Mouse (Mus musculus) forebrain, embryonic 12.5 days (tissue): ENCODE measurements around the gene Negr1. TPM values are rescaled to one million over a fixed set of nuclear protein-coding genes. Genes with fewer than 3 reads are reported as not detected.
"Not testable (repeated sequence)": the region's sequence is repeated elsewhere in the genome, so short reads cannot be mapped to it uniquely, and the experiment has no call there.

ENCODE experiments used
- ATAC-seq: fragments of 200-750 bp; cut with Nextera tagmentation; 2 replicates; pipeline ENCODE4 v1.8.0; 2017; ENCODE audit warnings: moderate TSS enrichment; ENCODE audit not compliant: low FRiP score
- H3K27ac ChIP-seq: fragments of 300-500 bp; sonication (generic); 2 replicates; pipeline ENCODE4 v1.5.1; 2016; ENCODE audit warnings: mild to moderate bottlenecking
- H3K27me3 ChIP-seq: fragments of 300-500 bp; sonication (generic); 2 replicates; pipeline ENCODE4 v1.6.1; 2016; ENCODE audit warnings: mild to moderate bottlenecking
- H3K36me3 ChIP-seq: fragments of 300-500 bp; sonication (generic); replicated peaks from 2 replicates; pipeline ENCODE4 v1.6.1; 2016; ENCODE audit warnings: mild to moderate bottlenecking
- H3K4me1 ChIP-seq: fragments of 300-500 bp; sonication (generic); 2 replicates; pipeline ENCODE4 v1.6.1; 2016
- H3K4me2 ChIP-seq: fragments of 300-500 bp; sonication (generic); 2 replicates; pipeline ENCODE4 v1.6.1; 2016; ENCODE audit warnings: mild to moderate bottlenecking, moderate library complexity
- H3K4me3 ChIP-seq: fragments of 300-500 bp; sonication (generic); replicated peaks from 2 replicates; pipeline ENCODE4 v1.5.1; 2016; ENCODE audit warnings: mild to moderate bottlenecking
- H3K9ac ChIP-seq: fragments of 300-500 bp; sonication (generic); 2 replicates; pipeline ENCODE4 v1.6.1; 2016; ENCODE audit warnings: mild to moderate bottlenecking
- H3K9me3 ChIP-seq: fragments of 300-500 bp; sonication (generic); 2 replicates; pipeline ENCODE4 v1.6.1; 2016
- WGBS: fragments of 180-500 bp; shearing (Covaris S2); methylation state at CpG from one replicate; pipeline ENCODE4 v1.1.7; 2016; 5-methylcytosine and 5-hydroxymethylcytosine counted together
- polyA plus RNA-seq: library from polyadenylated mRNA; unstranded; fragments of >200 nt; fragmentation: Nextera tagmentation; extraction: Ambion mirVana; gene quantifications from 2 replicates; pipeline ENCODE4 v1.2.1, GENCODE M21; 2016

Gene Negr1
- polyA plus RNA-seq, 1 experiment from 2014 or later: 16.2 TPM

GRCm38 (mm10) chr3:156992171-156992570 lies 430.6 kb downstream of the Negr1 start:
- WGBS: 77% methylated on average over 2 of the region's 2 CpGs
- no peak overlapping the region for H3K9ac ChIP-seq
- H3K9me3 ChIP-seq: no peaks in the 10 kb centered on the region
- no peaks in the 10 kb centered on the region for H3K4me1 ChIP-seq
- ATAC-seq: no peak
- H3K27me3 ChIP-seq: no peaks in the 10 kb centered on the region
- H3K4me2 ChIP-seq: no peak overlapping the region
- no peak overlapping the region for H3K27ac ChIP-seq
- no peak overlapping the region for H3K4me3 ChIP-seq
- no peaks in the 10 kb centered on the region for H3K36me3 ChIP-seq

GRCm38 (mm10) chr3:156992811-156993210 lies 431.2 kb downstream of the Negr1 start:
- WGBS: 85% methylated on average over 1 of the region's 1 CpGs

GRCm38 (mm10) chr3:156999177-156999808 lies 437.7 kb downstream of the Negr1 start:
- Histone ChIP-seq H3K9me3 (no peaks in the 10 kb centered on the region), H3K9ac (no peak overlapping the region), H3K4me1 (no peaks in the 10 kb centered on the region), H3K36me3 (no peaks in the 10 kb centered on the region), H3K4me3 (no peak overlapping the region), H3K4me2 (no peak overlapping the region), H3K27me3 (no peaks in the 10 kb centered on the region), H3K27ac (no peak overlapping the region)
- ATAC-seq: no peak
- WGBS: 77% methylated on average over 5 of the region's 5 CpGs

More at GRCm38 (mm10) chr3:156992811-156993210, 431.2 kb downstream of the Negr1 start:
- Histone ChIP-seq H3K27ac (no peak overlapping the region), H3K36me3 (no peaks in the 10 kb centered on the region), H3K4me2 (no peak overlapping the region), H3K9ac (no peak overlapping the region), H3K27me3 (no peaks in the 10 kb centered on the region), H3K4me1 (no peaks in the 10 kb centered on the region), H3K4me3 (no peak overlapping the region), H3K9me3 (no peaks in the 10 kb centered on the region)
- no peak for ATAC-seq

GRCm38 (mm10) chr3:157021632-157022031 lies 460.0 kb downstream of the Negr1 start:
- no peak overlapping the region for H3K9ac ChIP-seq
- H3K9me3 ChIP-seq: no peaks in the 10 kb centered on the region
- no peaks in the 10 kb centered on the region for H3K36me3 ChIP-seq
- no peaks in the 10 kb centered on the region for H3K4me1 ChIP-seq
- WGBS: 89% methylated on average over 2 of the region's 2 CpGs
- H3K27me3 ChIP-seq: no peaks in the 10 kb centered on the region
- no peak overlapping the region for H3K27ac ChIP-seq
- no peak for ATAC-seq
- H3K4me2 ChIP-seq: no peak overlapping the region
- H3K4me3 ChIP-seq: no peak overlapping the region

GRCm38 (mm10) chr3:157024580-157024979 lies 463.0 kb downstream of the Negr1 start:
- Histone ChIP-seq H3K36me3 (no peaks in the 10 kb centered on the region), H3K9ac (no peak overlapping the region), H3K9me3 (no peaks in the 10 kb centered on the region), H3K4me2 (no peak overlapping the region), H3K4me1 (no peaks in the 10 kb centered on the region), H3K4me3 (no peak overlapping the region), H3K27me3 (no peaks in the 10 kb centered on the region), H3K27ac (no peak overlapping the region)
- 68% methylated on average over 6 of the region's 6 CpGs for WGBS
- no peak for ATAC-seq

- H3K4me2 ChIP-seq: no peak overlapping the region
- no peaks in the 10 kb centered on the region for H3K27me3 ChIP-seq
- no peak overlapping the region for H3K27ac ChIP-seq
- no peaks in the 10 kb centered on the region for H3K36me3 ChIP-seq
- 71% methylated on average over 4 of the region's 4 CpGs for WGBS
- H3K4me3 ChIP-seq: no peak overlapping the region
- H3K9me3 ChIP-seq: no peaks in the 10 kb centered on the region
- H3K4me1 ChIP-seq: no peaks in the 10 kb centered on the region
- 0 out of 2 replicates have a peak, but pooled peaks have one; percentile 30 for ATAC-seq
- H3K9ac ChIP-seq: no peak overlapping the region
Measured at GRCm38 (mm10) chr3:157031513-157032142, 470.0 kb downstream of the Negr1 start.

- no peak for ATAC-seq
Measured at GRCm38 (mm10) chr3:157036016-157036415, 474.4 kb downstream of the Negr1 start.

GRCm38 (mm10) chr3:157036568-157036967 lies 475.0 kb downstream of the Negr1 start:
- Histone ChIP-seq H3K4me2 (no peak overlapping the region), H3K4me3 (no peak overlapping the region), H3K9me3 (no peaks in the 10 kb centered on the region), H3K27ac (no peak overlapping the region), H3K4me1 (no peaks in the 10 kb centered on the region), H3K27me3 (no peaks in the 10 kb centered on the region), H3K36me3 (no peaks in the 10 kb centered on the region), H3K9ac (no peak overlapping the region)
- no peak for ATAC-seq
- 90% methylated on average over 1 of the region's 1 CpGs for WGBS

More at GRCm38 (mm10) chr3:157036016-157036415, 474.4 kb downstream of the Negr1 start:
- H3K9me3 ChIP-seq: no peaks in the 10 kb centered on the region
- no peak overlapping the region for H3K4me3 ChIP-seq
- H3K9ac ChIP-seq: no peak overlapping the region
- H3K4me1 ChIP-seq: no peaks in the 10 kb centered on the region
- WGBS: 80% methylated on average over 6 of the region's 6 CpGs
- H3K36me3 ChIP-seq: no peaks in the 10 kb centered on the region
- H3K4me2 ChIP-seq: no peak overlapping the region
- H3K27ac ChIP-seq: no peak overlapping the region
- no peaks in the 10 kb centered on the region for H3K27me3 ChIP-seq

GRCm38 (mm10) chr3:157040619-157041018 lies 479.0 kb downstream of the Negr1 start:
- Histone ChIP-seq H3K27me3 (no peaks in the 10 kb centered on the region), H3K9me3 (no peaks in the 10 kb centered on the region), H3K36me3 (no peaks in the 10 kb centered on the region), H3K9ac (no peak overlapping the region), H3K4me1 (no peaks in the 10 kb centered on the region), H3K27ac (no peak overlapping the region), H3K4me2 (no peak overlapping the region), H3K4me3 (no peak overlapping the region)
- peak; percentile 55; the same call in 1 of the 2 replicates for ATAC-seq
- 33% methylated on average over 5 of the region's 5 CpGs for WGBS

- Histone ChIP-seq H3K4me3 (no peak overlapping the region), H3K27me3 (no peaks in the 10 kb centered on the region), H3K9me3 (no peaks in the 10 kb centered on the region), H3K9ac (no peak overlapping the region), H3K36me3 (no peaks in the 10 kb centered on the region), H3K4me2 (no peak overlapping the region), H3K27ac (no peak overlapping the region), H3K4me1 (no peaks in the 10 kb centered on the region)
- ATAC-seq: no peak
- WGBS: 85% methylated on average over 2 of the region's 2 CpGs
Measured at GRCm38 (mm10) chr3:157044565-157044964, 483.0 kb downstream of the Negr1 start.

GRCm38 (mm10) chr3:157064438-157064837 lies 502.8 kb downstream of the Negr1 start:
- not testable (repeated sequence) for H3K36me3 ChIP-seq, H3K9me3 ChIP-seq, H3K27ac ChIP-seq, H3K4me1 ChIP-seq, H3K4me3 ChIP-seq, ATAC-seq, H3K27me3 ChIP-seq, H3K4me2 ChIP-seq, H3K9ac ChIP-seq
- 85% methylated on average over 2 of the region's 2 CpGs for WGBS

- H3K36me3 ChIP-seq: no peaks in the 10 kb centered on the region
- H3K27ac ChIP-seq: no peak overlapping the region
- no peak for ATAC-seq
- H3K4me1 ChIP-seq: no peaks in the 10 kb centered on the region
- no peak overlapping the region for H3K4me3 ChIP-seq
- H3K9me3 ChIP-seq: no peaks in the 10 kb centered on the region
- H3K4me2 ChIP-seq: no peak overlapping the region
- no peak overlapping the region for H3K9ac ChIP-seq
- H3K27me3 ChIP-seq: no peaks in the 10 kb centered on the region
Measured at GRCm38 (mm10) chr3:157066331-157066730, 504.7 kb downstream of the Negr1 start.
